Mouse (Mus musculus): Measurements from ENCODE around the gene Tcf7.

Gene Tcf7

GRCm38 (mm10) chr11:52267271-52267670, 15.5 kb downstream of the Tcf7 start:
- no peak for DNase-seq (ENCODE audit: low spot score in 2 of 2)

GRCm38 (mm10) chr11:52265616-52266307, 17.1 kb downstream of the Tcf7 start:
- no peak for DNase-seq (ENCODE audit: low spot score in 2 of 2)

- DNase-seq (ENCODE audit: low spot score in 2 of 2): no peak
Measured at GRCm38 (mm10) chr11:52264871-52265270, 17.9 kb downstream of the Tcf7 start.

GRCm38 (mm10) chr11:52262338-52262737, 20.5 kb downstream of the Tcf7 start:
- DNase-seq (ENCODE audit: low spot score in 2 of 2): no peak

GRCm38 (mm10) chr11:52261937-52262336, 20.9 kb downstream of the Tcf7 start:
- DNase-seq (ENCODE audit: low spot score in 2 of 2): peak; percentile 52 to 58

GRCm38 (mm10) chr11:52260878-52261277, 21.9 kb downstream of the Tcf7 start:
- DNase-seq (ENCODE audit: low spot score in 2 of 2): no peak

- no peak for DNase-seq (ENCODE audit: low spot score in 2 of 2)
Measured at GRCm38 (mm10) chr11:52258711-52259110, 24.1 kb downstream of the Tcf7 start.

- no peak for DNase-seq (ENCODE audit: low spot score in 2 of 2)
Measured at GRCm38 (mm10) chr11:52257376-52257775, 25.4 kb downstream of the Tcf7 start.

- no peak for DNase-seq (ENCODE audit: low spot score in 2 of 2)
Measured at GRCm38 (mm10) chr11:52255077-52255476, 27.7 kb downstream of the Tcf7 start.

- peak in 1 of 2 experiments; percentile 37 for DNase-seq (ENCODE audit: low spot score in 2 of 2)
Measured at GRCm38 (mm10) chr11:52253674-52254375, 29.0 kb downstream of the Tcf7 start.

GRCm38 (mm10) chr11:52252692-52253091, 30.1 kb downstream of the Tcf7 start:
- DNase-seq (ENCODE audit: low spot score in 2 of 2): no peak

- no peak for DNase-seq (ENCODE audit: low spot score in 2 of 2)
Measured at GRCm38 (mm10) chr11:52251770-52252169, 31.0 kb downstream of the Tcf7 start.

GRCm38 (mm10) chr11:52249452-52249851, 33.4 kb downstream of the Tcf7 start:
- DNase-seq (ENCODE audit: low spot score in 2 of 2): no peak

- DNase-seq (ENCODE audit: low spot score in 2 of 2): no peak
Measured at GRCm38 (mm10) chr11:52240898-52241542, 41.8 kb downstream of the Tcf7 start.

GRCm38 (mm10) chr11:52234509-52234908, 48.3 kb downstream of the Tcf7 start:
- no peak for DNase-seq (ENCODE audit: low spot score in 2 of 2)

GRCm38 (mm10) chr11:52233906-52234305, 48.9 kb downstream of the Tcf7 start:
- no peak for DNase-seq (ENCODE audit: low spot score in 2 of 2)

- no peak for DNase-seq (ENCODE audit: low spot score in 2 of 2)
Measured at GRCm38 (mm10) chr11:52233043-52233653, 49.7 kb downstream of the Tcf7 start.

GRCm38 (mm10) chr11:52231606-52232541, 50.9 kb downstream of the Tcf7 start, which contains the start of gene Skp1a:
Skp1a (plus strand) TSS chr11:52231995.
- peak; percentile 87 to 96 for DNase-seq (ENCODE audit: low spot score in 2 of 2)

- DNase-seq (ENCODE audit: low spot score in 2 of 2): no peak
Measured at GRCm38 (mm10) chr11:52230694-52231093, 52.1 kb downstream of the Tcf7 start.

- DNase-seq (ENCODE audit: low spot score in 2 of 2): no peak
Measured at GRCm38 (mm10) chr11:52228722-52229448, 53.9 kb downstream of the Tcf7 start.

All from urinary bladder, adult 18-20 months (tissue).